Mouse (Mus musculus) urinary bladder, postnatal 36 days (tissue): ENCODE measurements around the gene Ctnnbl1.

Experiments used
- DNase-seq, 2 experiments: peaks; one replicate each; pipeline ENCODE4 v3.0.0; 2022; ENCODE audit warnings: low spot score in 2 of 2, mixed read lengths in 1 of 2

The Ctnnbl1 gene

GRCm38 (mm10) chr2:157793851-157794332 lies 56.7 kb downstream of the Ctnnbl1 start:
- DNase-seq = no peak

GRCm38 (mm10) chr2:157795627-157796423 lies 58.6 kb downstream of the Ctnnbl1 start:
- no peak for DNase-seq

- DNase-seq = no peak
Observed at GRCm38 (mm10) chr2:157799533-157799932, 62.3 kb downstream of the Ctnnbl1 start.

- no peak for DNase-seq
Observed at GRCm38 (mm10) chr2:157800288-157800687, 63.1 kb downstream of the Ctnnbl1 start.

GRCm38 (mm10) chr2:157800746-157801501 lies 63.7 kb downstream of the Ctnnbl1 start:
- no peak for DNase-seq

- no peak for DNase-seq
Observed at GRCm38 (mm10) chr2:157801505-157802357, 64.5 kb downstream of the Ctnnbl1 start.

- DNase-seq = no peak
Observed at GRCm38 (mm10) chr2:157802666-157803065, 65.5 kb downstream of the Ctnnbl1 start.

GRCm38 (mm10) chr2:157804388-157804787 lies 67.2 kb downstream of the Ctnnbl1 start:
- DNase-seq = no peak

GRCm38 (mm10) chr2:157805091-157805490 lies 67.9 kb downstream of the Ctnnbl1 start:
- no peak for DNase-seq

GRCm38 (mm10) chr2:157807076-157807475 lies 69.9 kb downstream of the Ctnnbl1 start:
- DNase-seq = no peak

GRCm38 (mm10) chr2:157807621-157808367 lies 70.6 kb downstream of the Ctnnbl1 start:
- no peak for DNase-seq

- DNase-seq = no peak
Observed at GRCm38 (mm10) chr2:157808368-157808923, 71.2 kb downstream of the Ctnnbl1 start.

- DNase-seq = no peak
Observed at GRCm38 (mm10) chr2:157809341-157809740, 72.1 kb downstream of the Ctnnbl1 start.

GRCm38 (mm10) chr2:157810749-157811148 lies 73.5 kb downstream of the Ctnnbl1 start:
- no peak for DNase-seq

GRCm38 (mm10) chr2:157813121-157813520 lies 75.9 kb downstream of the Ctnnbl1 start:
- no peak for DNase-seq

GRCm38 (mm10) chr2:157814116-157814964 lies 77.1 kb downstream of the Ctnnbl1 start:
- no peak for DNase-seq

GRCm38 (mm10) chr2:157814965-157815283 lies 77.7 kb downstream of the Ctnnbl1 start:
- DNase-seq = no peak

- DNase-seq = no peak
Observed at GRCm38 (mm10) chr2:157817672-157818071, 80.5 kb downstream of the Ctnnbl1 start.

- DNase-seq = no peak
Observed at GRCm38 (mm10) chr2:157818576-157819320, 81.5 kb downstream of the Ctnnbl1 start.
